15 mouse cellular contexts compared by ENCODE assay signal in genomic region chr3:157925706-157926510, GRCm38 (mm10). TPM values are rescaled to one million over a fixed set of nuclear protein-coding genes. Genes with fewer than 3 reads are reported as not detected.
DNase-seq lines count a peak whose midpoint lies in the region; ATAC-seq lines count a peak whose summit lies in the region.
"Had no signal": no experiment of that assay in that cellular context is flagged by ENCODE, and none has a peak within 500 bp of the region (broad histone marks: within the 10 kb centered on the region; RNA-seq: fewer than 3 reads in every experiment).

No protein-coding gene starts in this region.

- H3K27ac ChIP-seq in heart, embryonic 11.5 days (ENCODE audit: low read depth, low read length): no peak overlapping the region
- H3K27ac ChIP-seq: embryonic facial prominence, embryonic 12.5 days; forebrain, embryonic 13.5 days; heart, embryonic 13.5 days; hindbrain, embryonic 15.5 days; limb, embryonic 13.5 days; liver, embryonic 15.5 days had no signal

- WGBS in heart, embryonic 11.5 days (ENCODE audit: insufficient replicate concordance): 87% methylated on average over 14 of the region's 14 CpGs

- peak; percentile 53 for DNase-seq in heart, adult 11 months
- DNase-seq in kidney, postnatal 36 days: peak; percentile 26 to 28
- no peak for DNase-seq in kidney, adult 18-20 months
- peak; percentile 31 for DNase-seq in retina, embryonic 14.5 days (ENCODE audit: low spot score)
- DNase-seq in retina, postnatal 1 day: no peak

- H3K9ac ChIP-seq in heart, embryonic 11.5 days (ENCODE audit: low read depth, low read length): no peak overlapping the region
- H3K9ac ChIP-seq: liver, embryonic 15.5 days had no signal

- no peaks in the 10 kb centered on the region for H3K9me3 ChIP-seq in heart, embryonic 11.5 days (replicated peaks; ENCODE audit: control insufficient read depth, low read length)
- H3K9me3 ChIP-seq: embryonic facial prominence, embryonic 12.5 days; forebrain, embryonic 13.5 days; G1E; heart, embryonic 13.5 days; hindbrain, embryonic 15.5 days; limb, embryonic 13.5 days; liver, embryonic 15.5 days had no signal

- H3K4me2 ChIP-seq in heart, embryonic 11.5 days: no peak overlapping the region

- no peak overlapping the region for H3K4me3 ChIP-seq in heart, embryonic 11.5 days (ENCODE audit: low read depth, low read length)

- no peaks in the 10 kb centered on the region; the same call in 1 of the 2 replicates for H3K4me1 ChIP-seq in heart, embryonic 11.5 days (ENCODE audit: control insufficient read depth, insufficient read depth, low read length)

- H3K27me3 ChIP-seq in heart, embryonic 11.5 days (ENCODE audit: control insufficient read depth, insufficient read depth, low read length): no peaks in the 10 kb centered on the region
- H3K27me3 ChIP-seq: embryonic facial prominence, embryonic 12.5 days; forebrain, embryonic 13.5 days; heart, embryonic 13.5 days; hindbrain, embryonic 15.5 days; limb, embryonic 13.5 days had no signal

- ATAC-seq in heart, embryonic 11.5 days (replicated peaks; ENCODE audit: insufficient number of reproducible peaks, low FRiP score, low TSS enrichment): no peak
- ATAC-seq in activated CD4-positive, CD25-positive, alpha-beta regulatory T cell, adult 4 months: no peak

- H3K36me3 ChIP-seq in heart, embryonic 11.5 days (ENCODE audit: control insufficient read depth, insufficient read depth, low read length): no peaks in the 10 kb centered on the region
- H3K36me3 ChIP-seq: embryonic facial prominence, embryonic 12.5 days; G1E; heart, embryonic 13.5 days; hindbrain, embryonic 15.5 days; limb, embryonic 13.5 days; liver, embryonic 15.5 days had no signal

RNA-seq across cellular contexts. Expression of gene Cth, which starts 1.0 kb away (rescaled TPM):
- 3.4 and 5.1 TPM in 2 replicates for polyA plus RNA-seq in heart, embryonic 11.5 days (2014; fragmentation: Nextera tagmentation; extraction: Ambion mirVana)
- under 1 TPM in 1 of 2 experiments, not detected in 1; 0.49 TPM for polyA plus RNA-seq in activated CD4-positive, CD25-positive, alpha-beta regulatory T cell, adult 4 months (2017; shearing (Covaris generic))
- polyA plus RNA-seq: erythroblast, embryonic 14.5 days; G1E had no signal

RNA-seq across cellular contexts. Expression of gene Ankrd13c, which starts 21.1 kb away (rescaled TPM):
- 24.0 and 24.4 TPM in 2 replicates for polyA plus RNA-seq in heart, embryonic 11.5 days (2014; fragmentation: Nextera tagmentation; extraction: Ambion mirVana)
- 10 to 100 TPM; 28.8 to 31.6 TPM for polyA plus RNA-seq in activated CD4-positive, CD25-positive, alpha-beta regulatory T cell, adult 4 months (2017; shearing (Covaris generic))

Comparison
In these comparisons a context has a peak if more than half of its experiments do, and no peak if none do; other contexts are left out.
1. DNase-seq: peak in heart, adult 11 months (single experiment), kidney, postnatal 36 days (2 of 2) and retina, embryonic 14.5 days (single experiment); none in kidney, adult 18-20 months (single experiment) and retina, postnatal 1 day (single experiment).